Comparison of ENCODE assay signal across 8 mouse cellular contexts in the genomic region with DNA sequence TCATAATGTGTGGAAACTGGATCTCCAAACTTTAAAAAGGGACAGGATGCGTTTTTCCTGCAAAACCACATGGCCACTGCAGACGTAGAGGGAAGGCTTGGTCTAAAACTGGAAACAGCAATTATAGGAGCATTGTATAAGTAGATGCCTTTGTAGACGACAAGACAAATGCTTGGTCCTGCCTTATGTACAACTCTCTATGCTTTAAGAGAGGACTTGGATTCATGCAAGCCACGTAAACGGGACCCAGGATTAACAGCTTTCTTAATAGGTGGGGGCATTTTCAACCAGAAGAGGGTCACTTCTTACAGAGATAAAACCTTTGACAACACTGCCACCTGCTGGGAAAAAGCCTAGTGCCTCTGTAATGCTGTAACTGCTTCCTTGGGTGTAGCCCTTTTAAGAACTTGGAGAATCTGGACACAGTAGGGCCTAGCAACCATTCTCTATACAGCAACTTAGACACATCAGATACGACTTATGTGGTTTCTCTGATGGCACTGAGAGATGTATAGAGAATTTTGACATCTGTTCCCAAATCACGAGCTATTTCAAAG.
DNase-seq lines count a peak whose midpoint lies in the region; ATAC-seq and TF ChIP-seq lines count a peak whose summit lies in the region.

No protein-coding gene starts in this region.

- peaks cover 6% of the 10 kb centered on the region for H3K27me3 ChIP-seq in Patski
- no peaks in the 10 kb centered on the region for H3K27me3 ChIP-seq in liver, embryonic 14.5 days (ENCODE audit: control insufficient read depth, insufficient read depth, low read length)

- POLR2A ChIA-PET in Patski (lab: Charles Lee) = interaction anchor here (1.1 kb wide), 1 partner anchor 14 kb away, joined by 4 read pairs; no protein-coding TSS in a partner anchor

- H3K27ac ChIP-seq in layer of hippocampus, adult 2 months = no peak overlapping the region
- no peak overlapping the region for H3K27ac ChIP-seq in liver, embryonic 14.5 days

- H3K9me3 ChIP-seq in liver, embryonic 14.5 days (ENCODE audit: control insufficient read depth, low read length) = no peaks in the 10 kb centered on the region

- H3K4me1 ChIP-seq in liver, embryonic 14.5 days (replicated peaks; ENCODE audit: control insufficient read depth in 2 of 2, insufficient read depth in 2 of 2, low read length in 1 of 2) = no peaks in the 10 kb centered on the region

- in situ Hi-C loops in Patski (cut with MboI; ENCODE audit: low pct_unique_long_range_greater_than_20kb) = loop anchor here (5.0 to 10.0 kb wide), 3 partner anchors 268 to 1070 kb away; a partner anchor contains a TSS

- 29% methylated on average over 7 of the region's 7 CpGs for WGBS in liver, embryonic 14.5 days (ENCODE audit: insufficient replicate concordance)

- H3K9ac ChIP-seq in liver, embryonic 14.5 days (replicated peaks) = no peak overlapping the region

- H3K4me2 ChIP-seq in liver, embryonic 14.5 days (ENCODE audit: low read depth) = no peak overlapping the region

- DNase-seq in layer of hippocampus, adult 2 months (ENCODE audit: low spot score in 2 of 2) = peak; percentile 26 to 58
- DNase-seq in layer of hippocampus, adult 9-11 months = no peak
- no peak for DNase-seq in Patski (ENCODE audit: low read depth, low spot score)
- DNase-seq in brain, adult 2 months (ENCODE audit: low read depth, low spot score) = peak; percentile 82
- DNase-seq in gastrocnemius, postnatal 10 days = peak; percentile 46
- DNase-seq in liver, embryonic 14.5 days (ENCODE audit: low read depth in 3 of 3, low spot score in 3 of 3) = peak; percentile 10 to 46 (median 19)
- peak; percentile 37 for DNase-seq in skeletal muscle tissue, adult 2 months (ENCODE audit: low read depth, low spot score)
- no peak for DNase-seq in thymus, adult 18-20 months

- CTCF ChIA-PET in Patski (lab: Charles Lee) = interaction anchor here (0.9 to 1.3 kb wide), 2 partner anchors 12 to 21 kb away, joined by 3 to 4 read pairs; no protein-coding TSS in a partner anchor

- no peak for ATAC-seq in Patski
- 0 out of 2 replicates have a peak, but pooled peaks have one; percentile 41 for ATAC-seq in liver, embryonic 14.5 days (ENCODE audit: insufficient read depth)

- no peak for TF ChIP-seq EP300 in liver, embryonic 14.5 days (IDR thresholded peaks at IDR 0.05; ENCODE audit: low read depth)

- peak; percentile 78 for TF ChIP-seq CTCF in layer of hippocampus, adult 2 months (conservative IDR thresholded peaks at IDR 0.05)
- peak; percentile 68 for TF ChIP-seq CTCF in Patski (IDR thresholded peaks at IDR 0.05)
- TF ChIP-seq CTCF in liver, embryonic 14.5 days (IDR thresholded peaks at IDR 0.05; ENCODE audit: low read depth) = peak; percentile 50; the same call in 1 of the 2 replicates

- H3K36me3 ChIP-seq in liver, embryonic 14.5 days (replicated peaks; ENCODE audit: control insufficient read depth, insufficient read depth, low read depth) = no peaks in the 10 kb centered on the region

- H3K4me3 ChIP-seq in layer of hippocampus, adult 2 months = no peak overlapping the region
- H3K4me3 ChIP-seq in liver, embryonic 14.5 days (ENCODE audit: insufficient read depth in 1 of 2, low read depth in 2 of 2, low read length in 2 of 2) = no peak overlapping the region

Comparison
In these comparisons a context has a peak if more than half of its experiments do, and no peak if none do; other contexts are left out.
1. DNase-seq: peak in layer of hippocampus, adult 2 months (2 of 2), brain, adult 2 months (single experiment), gastrocnemius, postnatal 10 days (single experiment), liver, embryonic 14.5 days (3 of 3) and skeletal muscle tissue, adult 2 months (single experiment); none in layer of hippocampus, adult 9-11 months (single experiment), Patski (single experiment) and thymus, adult 18-20 months (0 of 2).
2. Peak in every context shown above with its lines, with median percentiles within 50 percentile points of each other: CTCF ChIP-seq.